In the genomic region with DNA sequence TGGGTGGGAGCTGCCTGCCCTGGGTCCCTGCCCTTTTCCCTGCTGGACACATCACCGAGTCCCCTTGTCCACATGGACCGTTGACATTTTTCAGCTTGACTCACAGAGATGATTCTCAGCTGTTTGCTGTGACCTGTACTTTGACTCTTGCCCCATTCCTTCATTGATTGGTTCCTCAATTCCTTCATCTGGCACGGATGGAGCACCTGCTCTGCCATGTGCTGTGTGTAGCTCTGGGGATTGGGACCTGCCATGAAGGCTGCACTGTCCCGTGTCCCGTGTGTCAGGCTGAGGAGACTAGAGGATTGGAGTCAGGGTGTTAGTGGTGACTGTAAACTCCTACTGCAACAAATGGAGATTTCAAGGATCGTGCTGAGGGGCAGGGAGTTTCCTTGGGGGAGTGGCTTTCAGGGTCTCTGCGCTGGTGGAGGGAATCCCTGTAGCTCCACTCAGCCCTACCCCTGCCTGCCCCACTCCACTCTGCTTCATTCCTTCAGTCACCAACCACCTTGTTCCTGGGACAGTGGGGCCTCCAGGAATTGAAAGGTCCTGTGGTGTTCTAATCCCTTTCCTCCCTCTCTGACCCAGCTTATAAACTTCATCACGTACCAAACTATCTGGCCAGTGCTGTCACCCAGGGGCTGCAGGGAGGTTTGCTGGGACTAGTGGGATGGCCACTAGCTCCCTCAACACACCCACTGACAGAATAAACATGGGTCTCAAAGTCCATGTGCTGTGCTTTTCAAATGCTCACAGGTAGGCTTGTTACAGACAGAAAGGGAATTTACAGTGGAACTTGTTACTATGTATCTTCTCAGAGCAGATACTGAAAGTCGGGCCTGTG, we compare ENCODE assay signal across 13 mouse cellular contexts. TPM values are rescaled to one million over a fixed set of nuclear protein-coding genes. Genes with fewer than 3 reads are reported as not detected.
DNase-seq lines count a peak whose midpoint lies in the region; TF ChIP-seq lines count a peak whose summit lies in the region.
"Had no signal": no experiment of that assay in that cellular context is flagged by ENCODE, and none has a peak within 500 bp of the region (broad histone marks: within the 10 kb centered on the region; RNA-seq: fewer than 3 reads in every experiment).

No protein-coding gene starts in this region.

- no peak for TF ChIP-seq CTCF in layer of hippocampus, adult 2 months (conservative IDR thresholded peaks at IDR 0.05)
- TF ChIP-seq CTCF in E14TG2a.4 (conservative IDR thresholded peaks at IDR 0.05; ENCODE audit: low read length), result no peak

- no peaks in the 10 kb centered on the region for H3K9me3 ChIP-seq in E14TG2a.4 (ENCODE audit: low read length)
- H3K9me3 ChIP-seq: hindbrain, embryonic 12.5 days; limb, embryonic 13.5 days had no signal

- peaks cover 88% of the 10 kb centered on the region for H3K4me1 ChIP-seq in E14TG2a.4 (replicated peaks; ENCODE audit: low read depth, low read length)
- H3K4me1 ChIP-seq in brown adipose tissue, adult 24 weeks (ENCODE audit: control insufficient read depth, insufficient read depth, insufficient read length, low read length), result peaks cover 54% of the 10 kb centered on the region

- no peak for DNase-seq in layer of hippocampus, adult 2 months (ENCODE audit: low spot score in 2 of 2)
- DNase-seq in layer of hippocampus, adult 8-10 months (ENCODE audit: low spot score in 2 of 2), result no peak
- no peak for DNase-seq in adrenal gland, adult (ENCODE audit: inconsistent age in 2 of 2, low spot score in 1 of 2)
- DNase-seq in kidney, adult 11 months, result no peak
- DNase-seq: cerebellum, postnatal 36 days; forebrain, postnatal 0 days; kidney, postnatal 14 days; layer of hippocampus, postnatal 36 days had no signal

- H3K79me2 ChIP-seq in macrophage (ENCODE audit: inconsistent target), result peaks cover 76% of the 10 kb centered on the region

- H3K36me3 ChIP-seq in E14TG2a.4 (ENCODE audit: insufficient read depth, low read length) (peaks cover 47% of the 10 kb centered on the region), macrophage (ENCODE audit: inconsistent target) (no peaks in the 10 kb centered on the region)
- H3K36me3 ChIP-seq: hindbrain, embryonic 12.5 days had no signal

- no peaks in the 10 kb centered on the region for H3K27me3 ChIP-seq in E14TG2a.4 (ENCODE audit: insufficient read depth, low read length)
- H3K27me3 ChIP-seq: hindbrain, embryonic 12.5 days; limb, embryonic 13.5 days had no signal

- no peak overlapping the region for H3K4me3 ChIP-seq in layer of hippocampus, adult 2 months
- H3K4me3 ChIP-seq in E14TG2a.4 (replicated peaks; ENCODE audit: low read length) (0 out of 2 replicates have a peak overlapping the region, but pooled peaks have one; percentile 10), macrophage (ENCODE audit: inconsistent target) (no peak overlapping the region)
- H3K4me3 ChIP-seq in brown adipose tissue, adult 24 weeks (ENCODE audit: insufficient read depth, low read depth, low read length), result no peak overlapping the region
- H3K4me3 ChIP-seq: hindbrain, embryonic 12.5 days; limb, embryonic 13.5 days had no signal

- 57% methylated on average over 9 of the region's 9 CpGs for WGBS in macrophage (ENCODE audit: missing documents)

- peak overlapping the region; percentile 71 for H3K27ac ChIP-seq in layer of hippocampus, adult 2 months
- H3K27ac ChIP-seq in brown adipose tissue, adult 24 weeks (replicated peaks; ENCODE audit: low read depth, low read length), result peak overlapping the region; percentile 13
- peak overlapping the region; percentile 87 for H3K27ac ChIP-seq in macrophage
- H3K27ac ChIP-seq: hindbrain, embryonic 12.5 days; limb, embryonic 13.5 days had no signal

RNA-seq across cellular contexts. Expression of gene Rapgef1, which starts 3.9 kb away (rescaled TPM):
- total RNA-seq in layer of hippocampus, adult 2 months (2021), result 10 to 100 TPM; 91.3 to 94.9 TPM
- 10 to 100 TPM; 78.8 to 94.5 (median 89.3) TPM for total RNA-seq in layer of hippocampus, adult 8-10 months (2022)
- 19.1 and 24.3 TPM in 2 replicates for polyA plus RNA-seq in brown adipose tissue, adult 24 weeks (2012; ENCODE audit: insufficient read depth, insufficient read length, missing spikeins)
- 100 to 1,000 TPM in 2 of 26 experiments, 10 to 100 TPM in 24; 26.3 to 301 (median 53.8) TPM for total RNA-seq in macrophage (2018; cell fraction: chromatin; rRNA removed)
- 10 to 100 TPM; 16.7 to 31.4 (median 23.3) TPM for total RNA-seq in macrophage (2018; cell fraction: cytosol; rRNA removed)
- 10 to 100 TPM; 21.6 to 88.3 (median 35.2) TPM for total RNA-seq in macrophage (2018; cell fraction: nucleus; rRNA removed)
- polyA plus RNA-seq in macrophage (2018), result 14.9 to 26.3 TPM (median 18.4 TPM) in 3 replicates

Comparison
In these comparisons a context has a peak if more than half of its experiments do, and no peak if none do; other contexts are left out.
1. H3K27ac ChIP-seq: peak in every context shown above with its lines; median percentile 87 in macrophage; 71 in layer of hippocampus, adult 2 months; 13 in brown adipose tissue, adult 24 weeks.